Mouse (Mus musculus) small intestine, adult 2 months (tissue): ENCODE measurements around the gene Osbpl2. TPM values are rescaled to one million over a fixed set of nuclear protein-coding genes. Genes with fewer than 3 reads are reported as not detected.

Source experiments
- H3K27ac ChIP-seq: fragments of 200-500 bp; 2 replicates; pipeline ENCODE4 v1.5.1; 2012; ENCODE audit warnings: low read depth, low read length, control low read depth, inconsistent platforms; ENCODE audit not compliant: insufficient read depth
- H3K27me3 ChIP-seq: fragments of 200-500 bp; 2 replicates; pipeline ENCODE4 v1.6.1; 2012; ENCODE audit warnings: mild to moderate bottlenecking, moderate library complexity, low read length, inconsistent platforms; ENCODE audit not compliant: control insufficient read depth, insufficient read depth
- H3K36me3 ChIP-seq: fragments of 200-500 bp; 2 replicates; pipeline ENCODE4 v1.6.1; 2012; ENCODE audit warnings: mild to moderate bottlenecking, low read length, control low read depth, inconsistent platforms; ENCODE audit not compliant: control insufficient read depth, insufficient read depth
- H3K4me1 ChIP-seq: fragments of 200-500 bp; 2 replicates; pipeline ENCODE4 v1.6.1; 2012; ENCODE audit warnings: low read length, inconsistent platforms, mixed read lengths; ENCODE audit not compliant: control insufficient read depth, insufficient read depth, insufficient read length
- H3K4me3 ChIP-seq: fragments of 200-500 bp; 2 replicates; pipeline ENCODE4 v1.5.1; 2012; ENCODE audit warnings: low read depth, mild to moderate bottlenecking, control low read depth, inconsistent platforms, low read length, moderate library complexity
- CTCF ChIP-seq: fragments of 200-500 bp; IDR thresholded peaks from 2 replicates; pipeline ENCODE4 v1.5.1; 2012; ENCODE audit warnings: low read depth, mild to moderate bottlenecking, control low read depth, inconsistent platforms, low read length, moderate library complexity, mixed read lengths; ENCODE audit not compliant: insufficient replicate concordance, insufficient read length; ENCODE audit errors: extremely low read depth
- POLR2A ChIP-seq: fragments of 200-500 bp; IDR thresholded peaks from 2 replicates; pipeline ENCODE4 v1.6.1; 2012; ENCODE audit warnings: low read depth, mild to moderate bottlenecking, control low read depth, inconsistent platforms, low read length, moderate library complexity
- WGBS: fragments of 180-500 bp; shearing (Covaris S2); methylation state at CpG from one replicate; pipeline ENCODE4 v1.1.7; 2018; 5-methylcytosine and 5-hydroxymethylcytosine counted together
- polyA plus RNA-seq: library from polyadenylated mRNA; depleted of rRNA; stranded (reverse); fragments of >200 nt; gene quantifications from 2 replicates; pipeline ENCODE4 v1.2.3, GENCODE M21; 2012

Osbpl2 gene
- polyA plus RNA-seq, 1 experiment, result 18.1 TPM

- Histone ChIP-seq H3K36me3 (no peaks in the 10 kb centered on the region), H3K4me1 (peaks cover 27% of the 10 kb centered on the region), H3K27ac (no peak overlapping the region), H3K27me3 (no peaks in the 10 kb centered on the region), H3K4me3 (no peak overlapping the region)
- 11% methylated on average over 13 of the region's 13 CpGs for WGBS
- TF ChIP-seq CTCF, result no peak
- no peak for TF ChIP-seq POLR2A
These were observed 1.5 kb upstream of the Osbpl2 start for GRCm38 (mm10) chr2:180117485-180118194.

GRCm38 (mm10) chr2:180119439-180120291 lies 559 bp downstream of the Osbpl2 start:
- TF ChIP-seq CTCF, result no peak
- no peak for TF ChIP-seq POLR2A
- Histone ChIP-seq H3K36me3 (no peaks in the 10 kb centered on the region), H3K27ac (peak overlapping the region; percentile 44), H3K27me3 (no peaks in the 10 kb centered on the region), H3K4me1 (peaks cover 27% of the 10 kb centered on the region), H3K4me3 (peak overlapping the region; percentile 89)
- under 1% methylated on average over 67 of the region's 68 CpGs for WGBS

- peaks cover 27% of the 10 kb centered on the region for H3K4me1 ChIP-seq
- H3K27me3 ChIP-seq, result no peaks in the 10 kb centered on the region
- H3K36me3 ChIP-seq, result no peaks in the 10 kb centered on the region
- H3K27ac ChIP-seq, result peak overlapping the region; percentile 44; the same call in 1 of the 2 replicates
- TF ChIP-seq CTCF (no peak), POLR2A (no peak)
- WGBS, result 14% methylated on average over 5 of the region's 5 CpGs
- H3K4me3 ChIP-seq, result peak overlapping the region; percentile 89; the same call in 1 of the 2 replicates
These were observed 1.2 kb downstream of the Osbpl2 start for GRCm38 (mm10) chr2:180120292-180120761.

GRCm38 (mm10) chr2:180124192-180124591 lies 5.1 kb downstream of the Osbpl2 start:
- H3K27me3 ChIP-seq, result no peaks in the 10 kb centered on the region
- H3K36me3 ChIP-seq, result no peaks in the 10 kb centered on the region
- TF ChIP-seq POLR2A (no peak), CTCF (no peak)
- H3K27ac ChIP-seq, result no peak overlapping the region
- H3K4me1 ChIP-seq, result peaks cover 2% of the 10 kb centered on the region; the same call in 1 of the 2 replicates
- 96% methylated on average over 2 of the region's 2 CpGs for WGBS
- H3K4me3 ChIP-seq, result no peak overlapping the region

- no peaks in the 10 kb centered on the region for H3K36me3 ChIP-seq
- no peak overlapping the region for H3K4me3 ChIP-seq
- 29% methylated on average over 4 of the region's 4 CpGs for WGBS
- TF ChIP-seq POLR2A (no peak), CTCF (no peak)
- no peaks in the 10 kb centered on the region; the same call in 1 of the 2 replicates for H3K4me1 ChIP-seq
- H3K27me3 ChIP-seq, result no peaks in the 10 kb centered on the region
- H3K27ac ChIP-seq, result no peak overlapping the region
These were observed 7.1 kb downstream of the Osbpl2 start for GRCm38 (mm10) chr2:180126195-180126594.

GRCm38 (mm10) chr2:180127675-180128074 lies 8.6 kb downstream of the Osbpl2 start:
- H3K27ac ChIP-seq, result no peak overlapping the region
- H3K4me3 ChIP-seq, result no peak overlapping the region
- WGBS, result 73% methylated on average over 1 of the region's 1 CpGs
- no peaks in the 10 kb centered on the region; the same call in 1 of the 2 replicates for H3K4me1 ChIP-seq
- H3K27me3 ChIP-seq, result no peaks in the 10 kb centered on the region
- TF ChIP-seq POLR2A (no peak), CTCF (no peak)
- no peaks in the 10 kb centered on the region for H3K36me3 ChIP-seq

GRCm38 (mm10) chr2:180133231-180133630 lies 14.1 kb downstream of the Osbpl2 start:
- no peak overlapping the region for H3K4me3 ChIP-seq
- TF ChIP-seq POLR2A (no peak), CTCF (no peak)
- H3K27me3 ChIP-seq, result no peaks in the 10 kb centered on the region
- H3K36me3 ChIP-seq, result peaks cover 5% of the 10 kb centered on the region
- H3K27ac ChIP-seq, result no peak overlapping the region
- WGBS, result 87% methylated on average over 4 of the region's 4 CpGs
- H3K4me1 ChIP-seq, result no peaks in the 10 kb centered on the region
